Mouse (Mus musculus) liver, adult 2 months (tissue): ENCODE measurements at regions not wholly inside any gene's neighbourhood (a gene's known extent, or its start where the extent isn't known, plus 50 kb on each side); places are given as distances from the start of the nearest gene placed in this dataset.
A peak's percentile ranks its signal among the peaks of the same experiment; 100 is the strongest.

Experiments used
- DNase-seq: peaks from one replicate; pipeline ENCODE4 v3.0.0-alpha.2; 2011; ENCODE audit warnings: low read depth, low spot score; ENCODE audit errors: extremely low read depth
- H3K27ac ChIP-seq: fragments of 200-500 bp; replicated peaks from 2 replicates; pipeline ENCODE4 v1.5.1; 2012; ENCODE audit warnings: low read depth, mild to moderate bottlenecking, control low read depth, inconsistent platforms, low read length; ENCODE audit not compliant: insufficient read depth
- H3K27me3 ChIP-seq: fragments of 200-500 bp; 2 replicates; pipeline ENCODE4 v1.6.1; 2012; ENCODE audit warnings: mild to moderate bottlenecking, moderate library complexity, low read length, inconsistent platforms; ENCODE audit not compliant: control insufficient read depth, insufficient read depth
- H3K36me3 ChIP-seq: fragments of 200-500 bp; 2 replicates; pipeline ENCODE4 v1.6.1; 2012; ENCODE audit warnings: low read length, inconsistent platforms; ENCODE audit not compliant: control insufficient read depth, insufficient read depth
- H3K4me1 ChIP-seq: fragments of 200-500 bp; 2 replicates; pipeline ENCODE4 v1.6.1; 2011; ENCODE audit warnings: low read length; ENCODE audit not compliant: control insufficient read depth, insufficient read depth
- H3K4me3 ChIP-seq: fragments of 200-500 bp; 2 replicates; pipeline ENCODE4 v1.5.1; 2011; ENCODE audit warnings: low read depth, mild to moderate bottlenecking, control low read depth, low read length, moderate library complexity; ENCODE audit not compliant: insufficient read depth
- H3K79me2 ChIP-seq: fragments of 200-500 bp; 2 replicates; pipeline ENCODE4 v1.6.1; 2012; ENCODE audit warnings: inconsistent platforms, mild to moderate bottlenecking, low read length, moderate library complexity; ENCODE audit not compliant: control insufficient read depth, insufficient read depth
- H3K9ac ChIP-seq: fragments of 200-500 bp; 2 replicates; pipeline ENCODE4 v1.6.1; 2012; ENCODE audit warnings: low read depth, mild to moderate bottlenecking, control low read depth, inconsistent platforms, low read length
- CTCF ChIP-seq: fragments of 200-500 bp; IDR thresholded peaks from 2 replicates; pipeline ENCODE4 v1.5.1; 2011; ENCODE audit warnings: low read depth, low read length, control low read depth
- POLR2A ChIP-seq: fragments of 200-500 bp; IDR thresholded peaks from 2 replicates; pipeline ENCODE4 v1.6.1; 2011; ENCODE audit warnings: low read length, control low read depth; ENCODE audit not compliant: insufficient read depth; ENCODE audit errors: extremely low read depth
- WGBS: fragments of 180-500 bp; shearing (Covaris S2); methylation state at CpG from one replicate; pipeline ENCODE4 v1.1.7; 2018; 5-methylcytosine and 5-hydroxymethylcytosine counted together

DNA sequence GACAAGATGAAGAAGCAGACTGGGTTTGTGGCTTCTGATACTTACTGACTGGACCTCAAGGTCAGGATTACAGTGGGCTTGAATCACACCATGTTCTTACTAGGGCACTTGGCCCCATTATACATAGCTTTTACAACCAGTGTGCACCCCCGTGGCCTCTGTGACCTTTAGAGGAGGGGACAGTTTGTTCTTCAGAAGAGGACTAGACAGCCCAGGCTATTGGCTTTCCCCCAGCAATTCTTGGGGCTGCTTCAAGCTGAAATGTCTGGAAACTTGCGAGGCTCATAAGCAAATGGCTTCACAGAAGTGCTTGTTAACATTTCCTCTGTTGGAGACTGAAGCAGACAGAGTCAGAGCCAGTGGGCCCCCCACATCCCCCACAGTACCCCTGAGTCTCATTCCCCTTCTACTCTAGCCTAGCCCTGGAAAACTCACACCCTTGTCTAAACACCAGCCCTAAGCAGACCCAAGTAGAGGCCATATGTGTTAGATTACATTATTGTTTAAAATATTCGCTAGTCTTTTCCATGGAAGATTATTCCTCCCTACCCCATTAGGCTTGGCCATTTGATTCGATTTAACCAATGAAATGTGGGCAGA is 439.6 kb upstream of the Zmiz1 start:
- DNase-seq, result peak; percentile 19
- no peak overlapping the region for H3K27ac ChIP-seq
- no peak overlapping the region for H3K4me3 ChIP-seq
- no peaks in the 10 kb centered on the region for H3K36me3 ChIP-seq
- no peaks in the 10 kb centered on the region for H3K79me2 ChIP-seq
- no peak overlapping the region for H3K9ac ChIP-seq
- WGBS, result 75% methylated on average over 4 of the region's 4 CpGs
- TF ChIP-seq CTCF (no peak), POLR2A (no peak)
- no peaks in the 10 kb centered on the region; the same call in 1 of the 2 replicates for H3K4me1 ChIP-seq
- 0 out of 2 replicates have a peak, but pooled peaks cover 2% of the 10 kb centered on the region for H3K27me3 ChIP-seq

DNA sequence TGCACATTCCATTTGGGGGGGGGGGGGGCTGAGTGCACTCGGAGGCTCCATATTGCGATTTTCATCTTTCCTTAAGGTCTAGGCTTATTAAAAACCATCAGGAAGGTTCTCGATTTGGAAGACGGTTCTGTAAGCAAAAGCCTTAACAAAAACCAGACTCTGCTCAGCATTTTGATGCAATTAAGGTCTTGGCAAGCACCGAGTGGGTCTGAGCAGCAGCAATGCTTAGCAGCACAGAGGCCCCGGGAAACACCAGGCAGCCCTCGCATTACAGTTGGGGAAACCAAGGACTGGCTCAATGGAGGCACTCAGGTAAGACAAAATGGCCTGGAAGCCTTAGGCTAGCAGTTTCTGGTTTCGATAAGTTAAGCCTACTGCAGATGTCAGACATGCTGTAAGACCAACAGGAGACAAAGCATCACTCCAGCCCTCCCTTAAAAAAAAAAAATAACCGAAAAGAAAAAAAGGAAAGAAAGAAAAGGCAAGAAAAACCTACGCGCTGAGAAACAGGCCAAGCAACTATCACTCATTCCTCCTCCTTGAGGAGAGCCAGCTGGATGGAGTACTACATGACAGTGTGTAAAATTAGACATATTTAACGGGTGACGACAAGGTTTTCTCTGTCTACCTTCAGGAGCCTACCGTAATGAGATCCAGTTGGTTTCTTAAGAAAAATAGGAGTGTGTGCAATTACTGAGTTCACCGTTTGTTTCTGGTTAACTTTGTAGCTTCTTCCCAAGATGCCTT is 436.3 kb upstream of the Zmiz1 start:
- 86% methylated on average over 15 of the region's 15 CpGs for WGBS
- Histone ChIP-seq H3K9ac (no peak overlapping the region), H3K36me3 (no peaks in the 10 kb centered on the region), H3K4me3 (no peak overlapping the region), H3K79me2 (no peaks in the 10 kb centered on the region), H3K4me1 (no peaks in the 10 kb centered on the region; the same call in 1 of the 2 replicates), H3K27me3 (0 out of 2 replicates have a peak, but pooled peaks cover 2% of the 10 kb centered on the region), H3K27ac (0 out of 2 replicates have a peak overlapping the region, but pooled peaks have one; percentile 19)
- TF ChIP-seq CTCF, result no peak
- no peak for TF ChIP-seq POLR2A
- peak; percentile 29 for DNase-seq

DNA sequence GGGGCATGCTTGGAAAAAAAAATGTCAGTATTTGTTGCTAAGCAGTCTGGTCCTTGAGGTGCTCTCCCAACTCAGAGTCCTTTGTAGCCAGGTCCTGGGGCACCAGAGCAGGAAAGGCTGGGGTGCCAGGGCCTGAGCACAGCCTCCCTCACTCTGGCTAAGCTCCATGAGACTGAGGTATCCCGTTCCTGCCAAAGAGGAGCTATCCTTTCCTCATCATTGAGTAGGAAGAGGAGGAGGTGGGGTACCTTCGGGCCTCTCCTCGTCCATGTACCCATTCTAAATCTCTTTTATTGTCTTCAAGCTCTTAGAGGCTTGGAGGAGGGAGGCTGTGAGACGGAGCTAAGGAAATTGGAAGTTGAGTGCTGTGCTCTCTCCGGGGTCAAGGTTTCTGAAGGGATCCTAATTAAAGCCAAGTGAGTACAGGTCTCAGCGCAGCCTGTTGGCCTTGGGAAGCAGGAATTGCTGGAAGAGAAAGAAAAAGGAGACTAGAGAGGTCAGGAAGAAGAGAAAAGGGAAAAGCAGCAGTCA is 435.6 kb upstream of the Zmiz1 start:
- 79% methylated on average over 6 of the region's 6 CpGs for WGBS
- no peaks in the 10 kb centered on the region for H3K36me3 ChIP-seq
- H3K4me3 ChIP-seq, result no peak overlapping the region
- TF ChIP-seq CTCF (no peak), POLR2A (no peak)
- H3K9ac ChIP-seq, result no peak overlapping the region
- no peak for DNase-seq
- H3K27me3 ChIP-seq, result 0 out of 2 replicates have a peak, but pooled peaks cover 2% of the 10 kb centered on the region
- no peaks in the 10 kb centered on the region for H3K79me2 ChIP-seq
- no peaks in the 10 kb centered on the region; the same call in 1 of the 2 replicates for H3K4me1 ChIP-seq
- H3K27ac ChIP-seq, result no peak overlapping the region

DNA sequence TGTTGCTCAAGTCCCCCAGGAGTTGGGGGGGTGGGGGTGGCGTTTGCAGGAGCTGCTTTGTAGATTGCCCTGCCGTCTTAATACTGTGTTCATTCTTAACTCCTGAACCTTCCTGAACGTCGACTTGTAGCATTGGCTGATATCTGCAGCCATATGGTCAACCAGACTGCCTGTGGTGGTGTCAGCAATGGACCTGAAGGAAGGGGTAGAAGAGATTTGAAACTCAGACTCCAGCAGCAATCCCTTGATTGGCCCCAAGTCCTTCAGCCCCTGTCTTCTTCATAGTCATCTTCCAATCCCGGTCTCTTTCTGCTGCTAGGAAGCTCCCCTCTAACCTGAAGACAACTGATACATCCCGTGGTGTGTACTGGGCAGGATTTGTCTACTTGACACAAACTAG is 433.9 kb upstream of the Zmiz1 start:
- Histone ChIP-seq H3K27ac (no peak overlapping the region), H3K4me3 (no peak overlapping the region), H3K27me3 (0 out of 2 replicates have a peak, but pooled peaks cover 2% of the 10 kb centered on the region), H3K36me3 (no peaks in the 10 kb centered on the region), H3K79me2 (no peaks in the 10 kb centered on the region), H3K9ac (no peak overlapping the region), H3K4me1 (no peaks in the 10 kb centered on the region; the same call in 1 of the 2 replicates)
- TF ChIP-seq CTCF, result no peak
- no peak for TF ChIP-seq POLR2A
- 88% methylated on average over 6 of the region's 6 CpGs for WGBS
- no peak for DNase-seq

DNA sequence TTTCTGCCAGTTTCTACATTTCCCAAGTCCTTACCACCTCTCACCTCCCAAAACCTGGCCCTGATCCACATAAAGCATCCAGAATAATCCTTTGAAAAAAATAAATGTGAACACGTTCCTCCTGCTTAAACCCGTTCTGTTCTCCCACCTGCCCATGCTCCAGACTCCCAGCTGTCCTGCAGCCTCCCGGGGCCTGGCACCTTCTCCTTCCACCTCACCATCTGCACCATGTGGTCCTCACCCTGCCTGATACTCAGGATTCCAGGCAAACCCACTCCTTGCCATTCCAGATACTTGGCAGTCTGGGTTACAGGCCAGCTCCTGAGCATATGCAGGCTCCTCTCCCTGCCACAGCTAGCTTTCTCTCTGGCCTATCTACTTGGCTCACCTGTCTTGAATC is 431.9 kb upstream of the Zmiz1 start:
- Histone ChIP-seq H3K9ac (no peak overlapping the region), H3K4me1 (no peaks in the 10 kb centered on the region), H3K27me3 (0 out of 2 replicates have a peak, but pooled peaks cover 2% of the 10 kb centered on the region), H3K4me3 (no peak overlapping the region), H3K36me3 (no peaks in the 10 kb centered on the region), H3K27ac (no peak overlapping the region), H3K79me2 (no peaks in the 10 kb centered on the region)
- 82% methylated on average over 3 of the region's 3 CpGs for WGBS
- no peak for TF ChIP-seq CTCF
- TF ChIP-seq POLR2A, result no peak
- DNase-seq, result no peak
